In genomic region chr5:133173155-133173723, GRCm38 (mm10) we compare ENCODE assay signal across 8 mouse cellular contexts.
A peak's percentile ranks its signal among the peaks of the same experiment; 100 is the strongest.
DNase-seq lines count a peak whose midpoint lies in the region; ATAC-seq lines count a peak whose summit lies in the region.

No protein-coding gene starts in this region.

- no peak overlapping the region for H3K4me3 ChIP-seq in limb, embryonic 12.5 days (replicated peaks)
- no peak overlapping the region for H3K4me3 ChIP-seq in limb, embryonic 10.5 days
- H3K4me3 ChIP-seq in intestine, embryonic 16.5 days (ENCODE audit: low read length): no peak overlapping the region

- no peaks in the 10 kb centered on the region for H3K27me3 ChIP-seq in limb, embryonic 12.5 days
- H3K27me3 ChIP-seq in limb, embryonic 10.5 days (ENCODE audit: low read depth, poor library complexity, severe bottlenecking): no peaks in the 10 kb centered on the region
- H3K27me3 ChIP-seq in intestine, embryonic 16.5 days (replicated peaks; ENCODE audit: control insufficient read depth, insufficient read depth, low read length): no peaks in the 10 kb centered on the region

- H3K9ac ChIP-seq in limb, embryonic 12.5 days (replicated peaks): no peak overlapping the region
- no peak overlapping the region for H3K9ac ChIP-seq in intestine, embryonic 16.5 days (ENCODE audit: low read depth, low read length)

- intact Hi-C loops in gastrocnemius, postnatal 14 days (cut with DNase I; ENCODE audit: low total_unique reads): no loop called here
- intact Hi-C loops in left cerebral cortex, postnatal 36 days (cut with DNase I): no loop called here

- DNase-seq in limb, embryonic 10.5 days (ENCODE audit: low spot score): no peak
- DNase-seq in cerebellum, postnatal 25 days: peak; percentile 26 to 58
- DNase-seq in gastrocnemius, postnatal 14 days: peak; percentile 85
- peak; percentile 23 to 53 for DNase-seq in left cerebral cortex, postnatal 36 days (ENCODE audit: low spot score in 2 of 2)
- peak; percentile 55 for DNase-seq in ovary, postnatal 14 days (ENCODE audit: low spot score)
- DNase-seq in thymus, postnatal 4 days: no peak

- H3K27ac ChIP-seq in limb, embryonic 12.5 days: no peak overlapping the region; the same call in 1 of the 2 replicates
- H3K27ac ChIP-seq in limb, embryonic 10.5 days: no peak overlapping the region; the same call in 1 of the 2 replicates
- no peak overlapping the region; the same call in 1 of the 2 replicates for H3K27ac ChIP-seq in intestine, embryonic 16.5 days (ENCODE audit: low read length)

- no peaks in the 10 kb centered on the region for H3K36me3 ChIP-seq in limb, embryonic 12.5 days
- H3K36me3 ChIP-seq in limb, embryonic 10.5 days: no peaks in the 10 kb centered on the region
- no peaks in the 10 kb centered on the region for H3K36me3 ChIP-seq in intestine, embryonic 16.5 days (ENCODE audit: control insufficient read depth, insufficient read depth, low read length)

- ATAC-seq in limb, embryonic 12.5 days (ENCODE audit: insufficient number of reproducible peaks, insufficient read depth, low FRiP score, low TSS enrichment, low read depth): peak; percentile 63; the same call in 1 of the 2 replicates
- peak; percentile 91 for ATAC-seq in intestine, embryonic 16.5 days

- H3K4me1 ChIP-seq in limb, embryonic 12.5 days (replicated peaks): peaks cover 18% of the 10 kb centered on the region
- peaks cover 17% of the 10 kb centered on the region for H3K4me1 ChIP-seq in limb, embryonic 10.5 days
- H3K4me1 ChIP-seq in intestine, embryonic 16.5 days (ENCODE audit: control insufficient read depth, insufficient read depth, low read length): peaks cover 13% of the 10 kb centered on the region

- WGBS in limb, embryonic 12.5 days: 42% methylated on average over 6 of the region's 6 CpGs
- 48% methylated on average over 6 of the region's 6 CpGs for WGBS in limb, embryonic 10.5 days
- WGBS in intestine, embryonic 16.5 days: 27% methylated on average over 6 of the region's 6 CpGs

- no peaks in the 10 kb centered on the region for H3K9me3 ChIP-seq in limb, embryonic 12.5 days
- no peaks in the 10 kb centered on the region for H3K9me3 ChIP-seq in limb, embryonic 10.5 days (replicated peaks)
- no peaks in the 10 kb centered on the region for H3K9me3 ChIP-seq in intestine, embryonic 16.5 days (ENCODE audit: control insufficient read depth, low read length)

- H3K4me2 ChIP-seq in limb, embryonic 12.5 days: no peak overlapping the region
- no peak overlapping the region for H3K4me2 ChIP-seq in intestine, embryonic 16.5 days (ENCODE audit: low read depth, low read length)

Comparison
In these comparisons a context has a peak if more than half of its experiments do, and no peak if none do; other contexts are left out.
1. DNase-seq: peak in cerebellum, postnatal 25 days (2 of 2), gastrocnemius, postnatal 14 days (single experiment), left cerebral cortex, postnatal 36 days (2 of 2) and ovary, postnatal 14 days (single experiment); none in limb, embryonic 10.5 days (single experiment) and thymus, postnatal 4 days (single experiment).